Mouse (Mus musculus) layer of hippocampus, adult 9-11 months (tissue): Measurements from ENCODE around the gene H2-DMa.
A peak's percentile ranks its signal among the peaks of the same experiment; 100 is the strongest.

Experiments
- DNase-seq: peaks from one replicate; pipeline ENCODE4 v3.0.0; 2022

H2-DMa gene

GRCm38 (mm10) chr17:34106555-34106954, 12.8 kb upstream of the H2-DMa start:
- DNase-seq: no peak

- DNase-seq: no peak
Measured at GRCm38 (mm10) chr17:34107109-34107867, 12.1 kb upstream of the H2-DMa start.

- no peak for DNase-seq
Measured at GRCm38 (mm10) chr17:34108460-34108859, 10.9 kb upstream of the H2-DMa start.

- DNase-seq: no peak
Measured at GRCm38 (mm10) chr17:34109038-34109805, 10.1 kb upstream of the H2-DMa start.

- DNase-seq: no peak
Measured at GRCm38 (mm10) chr17:34109806-34110195, 9.5 kb upstream of the H2-DMa start.

- no peak for DNase-seq
Measured at GRCm38 (mm10) chr17:34110309-34110708, 9.0 kb upstream of the H2-DMa start.

GRCm38 (mm10) chr17:34114114-34114513, 5.2 kb upstream of the H2-DMa start:
- DNase-seq: no peak

GRCm38 (mm10) chr17:34116736-34117370, 2.5 kb upstream of the H2-DMa start:
- DNase-seq: no peak

GRCm38 (mm10) chr17:34117421-34118112, 1.8 kb upstream of the H2-DMa start:
- DNase-seq: no peak

- peak; percentile 57 for DNase-seq
Measured at GRCm38 (mm10) chr17:34118113-34118872, 1.0 kb upstream of the H2-DMa start.

- no peak for DNase-seq
Measured at GRCm38 (mm10) chr17:34118873-34119248, 480 bp upstream of the H2-DMa start.

- peak; percentile 94 for DNase-seq
Measured at GRCm38 (mm10) chr17:34120180-34120723, 911 bp downstream of the H2-DMa start.

- DNase-seq: peak; percentile 81
Measured at GRCm38 (mm10) chr17:34120814-34121171, 1.5 kb downstream of the H2-DMa start.

- peak; percentile 95 for DNase-seq
Measured at GRCm38 (mm10) chr17:34121172-34121878, 2.0 kb downstream of the H2-DMa start.

GRCm38 (mm10) chr17:34121879-34122187, 2.5 kb downstream of the H2-DMa start:
- DNase-seq: peak; percentile 82

GRCm38 (mm10) chr17:34122188-34122984, 3.0 kb downstream of the H2-DMa start, which contains the start of gene Brd2:
Brd2 (minus strand) TSS chr17:34122634.
- DNase-seq: peak; percentile 96

- DNase-seq: no peak
Measured at GRCm38 (mm10) chr17:34123111-34123510, 3.8 kb downstream of the H2-DMa start.

- DNase-seq: peak; percentile 26
Measured at GRCm38 (mm10) chr17:34123518-34123917, 4.2 kb downstream of the H2-DMa start.

- peak; percentile 44 for DNase-seq
Measured at GRCm38 (mm10) chr17:34124649-34125048, 5.3 kb downstream of the H2-DMa start.

GRCm38 (mm10) chr17:34126826-34127420, 7.6 kb downstream of the H2-DMa start:
- no peak for DNase-seq
